Mouse (Mus musculus): ENCODE results near the gene Fcer1g. TPM values are rescaled to one million over a fixed set of nuclear protein-coding genes. Genes with fewer than 3 reads are reported as not detected.
A peak's percentile ranks its signal among the peaks of the same experiment; 100 is the strongest.
"Not testable (repeated sequence)": the region's sequence is repeated elsewhere in the genome, so short reads cannot be mapped to it uniquely, and the experiment has no call there.

The Fcer1g gene
- polyA plus RNA-seq, 1 experiment from 2014 or later: 22.0 TPM

DNA sequence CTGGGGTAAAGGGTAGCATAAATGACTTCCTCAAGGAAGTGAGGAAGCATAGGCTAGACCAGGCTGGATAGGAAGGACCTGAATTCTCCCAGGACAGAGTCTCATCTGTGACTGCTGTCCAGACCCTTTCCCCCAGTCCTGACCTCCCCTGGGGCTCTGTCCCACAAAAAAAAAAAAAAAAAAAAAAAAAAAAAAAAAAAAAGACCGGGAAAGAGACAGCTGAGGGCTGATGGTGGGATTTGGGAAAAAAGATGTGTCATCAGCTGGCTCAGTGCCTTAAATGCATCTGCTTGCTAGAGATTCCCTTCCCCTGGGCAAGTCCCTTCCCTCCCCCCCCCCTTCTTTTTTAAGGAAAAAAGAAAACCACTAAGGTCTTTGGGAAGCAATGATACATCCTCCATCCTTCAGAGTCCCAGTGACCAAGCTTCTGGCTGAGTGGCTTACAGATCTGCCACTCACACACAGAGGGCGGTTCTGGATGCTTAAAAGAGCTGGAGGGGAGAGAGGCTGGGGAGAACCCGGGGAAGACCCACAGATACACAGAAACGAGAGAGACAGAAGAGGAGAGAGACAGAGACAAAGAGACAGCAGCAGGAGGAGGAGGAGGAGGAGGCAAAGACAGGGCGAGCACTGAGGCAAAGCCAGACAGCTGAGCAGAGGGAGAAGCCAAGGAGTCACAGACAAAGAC, 15.9 kb upstream of the Fcer1g start, which contains the start of gene Adamts4:
TSS of gene Adamts4 (plus strand) at position 509 of the 688 bp plus-strand sequence.
- H3K9me3 ChIP-seq: no peaks in the 10 kb centered on the region
- peak within 1 kb of the TSS; percentile 32 for H3K4me3 ChIP-seq
- whole genome bisulfite sequencing: 12% methylated on average over 5 of the region's 5 CpGs
- H3K4me1 ChIP-seq: peaks cover 61% of the 10 kb centered on the region
- no peaks in the 10 kb centered on the region for H3K27me3 ChIP-seq
- peak within 1 kb of the TSS; percentile 85 for H3K27ac ChIP-seq (replicated peaks)
- H3K4me2 ChIP-seq (replicated peaks): peak within 1 kb of the TSS; percentile 47
- no peaks in the 10 kb centered on the region for H3K36me3 ChIP-seq
- 0 out of 2 replicates have a peak, but pooled peaks have one; percentile 29 for ATAC-seq (replicated peaks)
- H3K9ac ChIP-seq (replicated peaks): peak within 1 kb of the TSS; percentile 41

DNA sequence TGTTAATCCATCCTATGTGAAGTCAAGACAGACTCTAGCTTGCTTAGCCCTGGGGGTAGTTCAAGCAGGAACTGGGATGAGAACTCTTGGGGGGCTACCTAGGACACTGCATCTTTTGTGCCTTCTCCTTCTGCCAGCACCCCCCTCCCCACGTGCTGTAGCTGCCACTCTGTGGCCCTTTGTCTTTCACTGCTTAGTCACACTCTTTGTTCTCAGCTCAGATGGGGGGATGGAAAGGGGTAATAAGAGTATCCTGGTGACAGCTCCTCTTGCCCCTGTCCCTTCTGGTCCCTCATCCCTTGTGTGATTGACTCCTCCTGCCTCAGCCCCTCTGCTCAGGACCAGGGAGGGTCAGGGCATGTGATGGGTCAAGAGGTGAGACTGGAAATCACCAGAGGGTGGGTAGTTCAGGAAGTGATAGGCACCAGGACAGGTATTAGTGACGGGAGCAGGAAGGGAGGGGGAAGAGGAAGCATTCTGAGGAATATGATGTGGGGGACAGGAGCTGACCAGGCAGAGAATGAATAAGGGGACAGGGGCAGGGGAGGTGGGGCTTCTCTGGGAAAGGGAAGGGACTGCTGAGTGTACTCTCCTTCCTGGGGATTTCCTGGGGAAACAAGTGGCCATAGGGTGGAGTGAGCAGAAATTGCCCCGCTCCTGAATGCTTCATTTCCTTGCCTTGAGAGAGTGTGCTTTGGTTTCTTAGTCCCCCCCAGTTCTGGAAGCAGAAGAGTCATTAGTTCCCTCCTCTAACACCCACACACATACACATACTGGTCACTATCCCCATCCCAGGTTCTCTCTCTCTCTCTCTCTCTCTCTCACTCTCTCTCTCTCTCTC, 14.4 kb upstream of the Fcer1g start:
- Histone ChIP-seq H3K4me3 (no peak overlapping the region), H3K36me3 (peaks cover 7% of the 10 kb centered on the region), H3K9me3 (no peaks in the 10 kb centered on the region), H3K9ac (replicated peaks) (no peak overlapping the region), H3K27ac (replicated peaks) (peak overlapping the region; percentile 86; the same call in 1 of the 2 replicates), H3K4me1 (peaks cover 61% of the 10 kb centered on the region), H3K4me2 (replicated peaks) (no peak overlapping the region), H3K27me3 (no peaks in the 10 kb centered on the region)
- WGBS: 40% methylated on average over 3 of the region's 3 CpGs
- ATAC-seq (replicated peaks): no peak

- Histone ChIP-seq H3K27ac (replicated peaks) (peak overlapping the region; percentile 86), H3K27me3 (no peaks in the 10 kb centered on the region), H3K4me1 (peaks cover 61% of the 10 kb centered on the region), H3K9ac (replicated peaks) (no peak overlapping the region), H3K4me3 (peak overlapping the region; percentile 88), H3K36me3 (peaks cover 12% of the 10 kb centered on the region), H3K9me3 (no peaks in the 10 kb centered on the region), H3K4me2 (replicated peaks) (peak overlapping the region; percentile 72)
- ATAC-seq (replicated peaks): no peak
- WGBS: 24% methylated on average over 4 of the region's 4 CpGs
Observed at GRCm38 (mm10) chr1:171247916-171248315, 13.8 kb upstream of the Fcer1g start.

- peak overlapping the region; percentile 88 for H3K4me3 ChIP-seq
- peaks cover 17% of the 10 kb centered on the region for H3K36me3 ChIP-seq
- peak overlapping the region; percentile 35 for H3K9ac ChIP-seq (replicated peaks)
- peaks cover 56% of the 10 kb centered on the region for H3K4me1 ChIP-seq
- 18% methylated on average over 13 of the region's 13 CpGs for WGBS
- H3K4me2 ChIP-seq (replicated peaks): peak overlapping the region; percentile 72
- ATAC-seq (replicated peaks): peak; percentile 11; the same call in 1 of the 2 replicates
- H3K9me3 ChIP-seq: no peaks in the 10 kb centered on the region
- H3K27ac ChIP-seq (replicated peaks): peak overlapping the region; percentile 86
- H3K27me3 ChIP-seq: no peaks in the 10 kb centered on the region
Observed at GRCm38 (mm10) chr1:171247453-171247841, 13.3 kb upstream of the Fcer1g start.

DNA sequence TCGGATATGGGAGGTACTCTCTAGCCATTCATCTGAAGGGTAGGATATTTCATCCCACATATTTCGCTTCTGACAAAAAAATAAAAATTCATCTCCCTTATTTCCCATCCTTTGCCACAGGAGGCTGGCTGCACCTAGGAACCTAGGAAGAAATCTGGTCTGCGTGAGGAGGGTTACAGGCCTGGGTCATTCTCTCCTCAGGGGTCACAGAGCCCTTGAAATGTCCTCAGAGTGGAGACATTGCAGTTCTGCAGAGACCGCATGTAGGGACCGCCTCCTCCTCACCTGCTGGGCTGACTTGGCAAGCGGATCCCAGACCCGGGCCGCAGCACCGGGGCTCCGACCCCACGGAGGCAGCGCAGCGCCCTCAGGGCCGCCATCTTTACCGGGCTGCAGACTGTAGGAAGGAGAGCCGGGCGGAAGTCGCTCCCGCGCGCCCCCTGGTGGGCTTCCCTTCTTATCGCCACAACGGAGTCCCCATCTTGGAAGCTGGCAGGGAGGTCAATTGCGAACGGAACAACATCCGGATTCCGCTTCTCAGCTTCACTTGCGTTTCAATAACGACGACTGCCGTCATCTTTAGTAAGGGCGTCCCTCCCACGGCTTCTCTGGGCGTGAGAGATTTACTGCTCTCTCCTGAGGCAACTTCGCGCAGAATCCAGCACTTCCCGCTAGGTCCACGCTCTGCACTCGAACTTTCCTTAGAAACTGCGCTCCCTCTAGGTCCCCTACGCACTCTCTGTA, 12.7 kb upstream of the Fcer1g start:
- Histone ChIP-seq H3K36me3 (peaks cover 22% of the 10 kb centered on the region), H3K27me3 (no peaks in the 10 kb centered on the region), H3K4me2 (replicated peaks) (peak overlapping the region; percentile 72), H3K9me3 (no peaks in the 10 kb centered on the region), H3K4me1 (peaks cover 51% of the 10 kb centered on the region), H3K9ac (replicated peaks) (peak overlapping the region; percentile 95), H3K4me3 (peak overlapping the region; percentile 88), H3K27ac (replicated peaks) (peak overlapping the region; percentile 86)
- WGBS: under 1% methylated on average over 41 of the region's 41 CpGs
- ATAC-seq (replicated peaks): peak; percentile 93

- Histone ChIP-seq H3K4me2 (replicated peaks) (no peak overlapping the region), H3K4me1 (peaks cover 35% of the 10 kb centered on the region), H3K27me3 (no peaks in the 10 kb centered on the region), H3K36me3 (peaks cover 36% of the 10 kb centered on the region), H3K9ac (replicated peaks) (no peak overlapping the region), H3K27ac (replicated peaks) (no peak overlapping the region), H3K9me3 (no peaks in the 10 kb centered on the region), H3K4me3 (no peak overlapping the region)
- ATAC-seq (replicated peaks): no peak
- 92% methylated on average over 8 of the region's 8 CpGs for WGBS
Observed at GRCm38 (mm10) chr1:171245353-171245752, 11.2 kb upstream of the Fcer1g start.

DNA sequence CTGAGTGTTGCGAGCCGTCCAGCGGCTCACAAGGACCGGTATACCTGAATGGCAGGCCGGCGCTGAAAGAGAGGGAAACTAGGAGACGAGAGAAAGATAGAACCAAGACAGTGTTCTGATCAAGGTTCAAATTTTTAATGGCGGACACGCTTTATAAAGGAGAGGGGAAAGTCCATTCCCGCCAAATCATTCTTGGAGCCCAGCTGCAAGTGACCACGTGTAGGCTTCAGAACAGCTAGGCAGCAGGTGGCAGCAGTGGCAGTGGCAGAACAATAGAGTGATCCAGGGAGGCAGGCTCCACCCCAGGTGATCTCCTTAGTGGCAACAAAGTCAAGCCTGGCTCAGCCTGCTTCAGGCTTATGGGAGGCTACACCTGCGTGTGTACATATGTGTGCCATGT, 7.8 kb upstream of the Fcer1g start:
- H3K27ac ChIP-seq (replicated peaks); H3K9ac ChIP-seq (replicated peaks); H3K27me3 ChIP-seq; H3K9me3 ChIP-seq; ATAC-seq (replicated peaks); H3K4me3 ChIP-seq; H3K4me2 ChIP-seq (replicated peaks): not testable (repeated sequence)
- H3K36me3 ChIP-seq: peaks cover 69% of the 10 kb centered on the region
- H3K4me1 ChIP-seq: peaks cover 10% of the 10 kb centered on the region
- WGBS: 79% methylated on average over 12 of the region's 12 CpGs

GRCm38 (mm10) chr1:171240911-171241310, 6.7 kb upstream of the Fcer1g start:
- no peak for ATAC-seq (replicated peaks)
- Histone ChIP-seq H3K36me3 (peaks cover 78% of the 10 kb centered on the region), H3K27ac (replicated peaks) (no peak overlapping the region), H3K9me3 (no peaks in the 10 kb centered on the region), H3K4me1 (peaks cover 4% of the 10 kb centered on the region), H3K27me3 (no peaks in the 10 kb centered on the region), H3K4me2 (replicated peaks) (no peak overlapping the region), H3K4me3 (no peak overlapping the region), H3K9ac (replicated peaks) (no peak overlapping the region)
- WGBS: 94% methylated on average over 10 of the region's 10 CpGs

DNA sequence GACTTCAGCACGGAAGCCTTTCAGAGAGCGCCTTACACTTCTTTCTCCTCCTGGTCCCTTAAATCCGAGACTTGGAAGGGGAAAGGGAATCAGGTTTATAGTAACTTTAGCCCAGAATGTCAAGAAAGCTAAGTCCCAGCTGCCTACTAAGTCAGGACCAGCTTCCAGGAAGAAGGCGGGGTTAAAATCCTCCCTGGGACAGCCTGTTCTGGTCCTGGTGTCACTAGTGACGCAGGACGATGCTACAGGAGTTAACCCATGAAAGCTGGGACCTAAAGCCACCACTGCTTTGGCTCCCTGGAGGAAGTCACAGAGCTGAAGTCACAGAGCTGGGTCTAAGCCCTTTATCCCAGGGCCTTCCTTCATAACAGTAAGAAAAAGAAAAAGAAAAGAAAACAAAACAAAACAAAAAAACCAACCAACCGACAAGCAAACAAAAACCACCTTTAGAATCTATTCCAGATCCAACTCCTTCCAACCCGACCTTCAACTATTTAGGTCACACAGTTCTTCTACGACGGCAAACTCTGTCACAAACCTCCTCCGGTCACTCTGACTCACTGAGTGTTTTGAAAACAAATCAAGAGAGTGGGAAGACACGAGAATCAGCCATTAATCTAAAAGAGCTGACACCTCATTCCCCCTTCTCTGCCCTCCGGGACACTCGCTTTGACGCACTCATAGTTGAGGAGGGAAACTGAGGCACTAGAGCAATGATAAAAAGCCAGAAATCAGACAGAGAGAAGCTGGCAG, 6.0 kb upstream of the Fcer1g start:
- Histone ChIP-seq H3K4me3 (no peak overlapping the region), H3K27me3 (no peaks in the 10 kb centered on the region), H3K4me1 (no peaks in the 10 kb centered on the region), H3K36me3 (peaks cover 84% of the 10 kb centered on the region), H3K27ac (replicated peaks) (no peak overlapping the region), H3K9me3 (no peaks in the 10 kb centered on the region), H3K4me2 (replicated peaks) (no peak overlapping the region), H3K9ac (replicated peaks) (no peak overlapping the region)
- WGBS: 83% methylated on average over 15 of the region's 15 CpGs
- no peak for ATAC-seq (replicated peaks)

- Histone ChIP-seq H3K36me3 (peaks cover 92% of the 10 kb centered on the region), H3K27me3 (no peaks in the 10 kb centered on the region), H3K9ac (replicated peaks) (no peak overlapping the region), H3K4me3 (no peak overlapping the region), H3K9me3 (no peaks in the 10 kb centered on the region), H3K4me1 (no peaks in the 10 kb centered on the region), H3K4me2 (replicated peaks) (no peak overlapping the region), H3K27ac (replicated peaks) (no peak overlapping the region)
- no peak for ATAC-seq (replicated peaks)
- WGBS: 61% methylated on average over 14 of the region's 14 CpGs
Observed at GRCm38 (mm10) chr1:171238463-171238862, 4.3 kb upstream of the Fcer1g start.

DNA sequence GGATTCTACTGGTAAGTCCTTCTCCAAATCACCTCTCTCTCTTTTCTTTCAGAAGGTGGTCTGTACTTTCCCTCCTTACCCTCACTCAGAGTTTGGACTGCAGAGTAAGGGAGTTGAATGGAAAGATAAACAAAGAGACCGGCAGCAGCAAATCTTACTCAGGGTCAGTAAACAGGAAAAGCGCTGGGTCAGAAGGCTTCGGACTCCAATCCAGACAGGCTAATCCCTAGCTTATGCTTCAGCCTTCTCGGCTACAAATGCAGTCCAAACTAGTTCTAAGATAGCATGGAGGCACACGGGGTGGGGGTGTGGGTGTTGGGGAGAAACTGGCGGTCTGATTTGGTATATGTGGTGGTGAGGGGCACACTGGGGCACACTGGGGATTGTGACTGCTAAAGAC, 3.3 kb upstream of the Fcer1g start:
- Histone ChIP-seq H3K9me3 (no peaks in the 10 kb centered on the region), H3K4me3 (no peak overlapping the region), H3K9ac (replicated peaks) (no peak overlapping the region), H3K27me3 (no peaks in the 10 kb centered on the region), H3K4me1 (no peaks in the 10 kb centered on the region), H3K36me3 (peaks cover 81% of the 10 kb centered on the region), H3K4me2 (replicated peaks) (no peak overlapping the region), H3K27ac (replicated peaks) (no peak overlapping the region)
- no peak for ATAC-seq (replicated peaks)
- WGBS: 83% methylated on average over 6 of the region's 6 CpGs
